Mouse (Mus musculus) cerebellum, postnatal 10 days (tissue): Measurements from ENCODE around the gene Ubald1.

ENCODE experiments used
- DNase-seq, 2 experiments: peaks; one replicate each; pipeline ENCODE4 v3.0.0; 2021; ENCODE audit warnings: mixed read lengths in 2 of 2

Ubald1 gene

DNA sequence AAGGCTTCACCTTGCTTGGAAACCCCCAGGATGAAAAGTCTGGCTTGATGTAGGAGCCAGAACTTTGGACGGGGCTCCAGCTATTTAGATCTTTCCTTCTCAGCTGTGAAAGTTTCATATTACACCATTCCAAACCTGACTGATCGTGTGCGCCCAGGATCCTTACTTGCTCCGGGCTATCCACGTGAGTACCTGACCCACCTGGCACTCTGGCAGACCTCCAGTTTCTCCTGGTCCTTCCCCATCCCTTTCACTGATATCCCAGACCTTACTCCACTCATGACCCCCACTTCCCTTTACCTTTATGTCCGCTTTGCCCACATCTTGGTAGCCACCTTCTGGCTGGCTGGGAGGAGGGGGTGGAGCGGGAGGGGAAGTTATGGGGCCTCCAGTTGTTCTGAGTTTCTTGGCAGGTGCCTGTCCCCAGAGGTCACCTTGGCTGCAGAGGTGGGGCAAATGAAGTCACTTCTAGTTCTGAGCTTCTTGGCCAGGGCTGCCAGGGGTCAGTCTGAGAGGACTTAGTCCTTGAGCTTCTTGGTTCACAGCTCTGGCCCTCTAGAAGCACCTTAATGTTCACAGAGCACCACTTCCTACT, 13.9 kb downstream of the Ubald1 start:
- DNase-seq, result peak; percentile 44 to 58

- DNase-seq, result no peak
These were observed 16.4 kb downstream of the Ubald1 start for GRCm38 (mm10) chr16:4863742-4864141.

- DNase-seq, result peak; percentile 67 to 75
These were observed 17.1 kb downstream of the Ubald1 start for GRCm38 (mm10) chr16:4862863-4863483.

- peak in 1 of 2 experiments; percentile 34 for DNase-seq
These were observed 18.7 kb downstream of the Ubald1 start for GRCm38 (mm10) chr16:4861392-4861791.

GRCm38 (mm10) chr16:4855046-4855650, 25.0 kb downstream of the Ubald1 start:
- DNase-seq, result no peak

GRCm38 (mm10) chr16:4850938-4851628, 29.0 kb downstream of the Ubald1 start:
- no peak for DNase-seq

- DNase-seq, result no peak
These were observed 29.8 kb downstream of the Ubald1 start for GRCm38 (mm10) chr16:4850361-4850760.

GRCm38 (mm10) chr16:4848090-4848489, 32.0 kb downstream of the Ubald1 start:
- DNase-seq, result no peak

DNA sequence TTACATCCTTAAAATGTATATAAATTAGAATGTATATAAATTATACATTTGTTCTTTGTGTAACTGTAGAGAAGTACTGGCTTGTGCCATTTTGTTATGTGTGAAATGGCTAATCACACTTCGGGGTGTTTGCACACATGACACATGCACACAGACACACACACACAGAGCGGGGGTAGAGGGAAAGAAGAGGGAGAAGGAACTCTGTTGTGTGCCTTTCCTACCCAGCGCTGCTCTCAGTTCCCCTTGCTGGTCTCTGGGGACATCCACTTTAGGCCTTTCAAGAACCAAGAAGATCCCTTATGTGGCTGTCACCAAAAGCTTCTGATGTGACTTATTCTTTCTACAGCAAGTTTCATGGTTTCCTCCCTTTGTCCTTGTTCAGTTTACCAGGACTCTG, 33.1 kb downstream of the Ubald1 start:
- DNase-seq, result no peak

GRCm38 (mm10) chr16:4840231-4840630, 39.9 kb downstream of the Ubald1 start:
- DNase-seq, result no peak

- no peak for DNase-seq
These were observed 40.6 kb downstream of the Ubald1 start for GRCm38 (mm10) chr16:4839552-4839951.

DNA sequence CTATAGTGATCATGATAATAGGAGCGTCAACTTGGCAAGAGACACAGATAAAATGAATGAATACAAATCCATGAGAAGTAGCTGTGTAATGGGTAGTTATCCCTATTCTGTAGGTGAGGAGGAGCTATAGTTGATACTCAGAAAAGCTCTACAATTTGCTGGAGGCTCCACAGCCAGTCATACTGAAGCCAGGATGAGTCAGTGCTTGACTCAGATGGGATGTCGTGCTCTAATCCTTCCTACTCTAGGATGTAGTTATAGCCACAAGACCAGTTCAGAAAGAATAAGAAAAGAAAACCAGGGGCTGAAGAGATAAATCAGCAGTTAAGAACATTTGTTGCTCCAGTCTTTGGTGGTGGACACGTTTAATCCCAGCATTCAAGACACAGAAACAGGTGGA, 42.5 kb downstream of the Ubald1 start:
- DNase-seq, result no peak

- no peak for DNase-seq
These were observed 44.9 kb downstream of the Ubald1 start, which contains the start of gene 4930562C15Rik for GRCm38 (mm10) chr16:4835191-4835590. TSS of gene 4930562C15Rik (plus strand) at chr16:4835416.

DNA sequence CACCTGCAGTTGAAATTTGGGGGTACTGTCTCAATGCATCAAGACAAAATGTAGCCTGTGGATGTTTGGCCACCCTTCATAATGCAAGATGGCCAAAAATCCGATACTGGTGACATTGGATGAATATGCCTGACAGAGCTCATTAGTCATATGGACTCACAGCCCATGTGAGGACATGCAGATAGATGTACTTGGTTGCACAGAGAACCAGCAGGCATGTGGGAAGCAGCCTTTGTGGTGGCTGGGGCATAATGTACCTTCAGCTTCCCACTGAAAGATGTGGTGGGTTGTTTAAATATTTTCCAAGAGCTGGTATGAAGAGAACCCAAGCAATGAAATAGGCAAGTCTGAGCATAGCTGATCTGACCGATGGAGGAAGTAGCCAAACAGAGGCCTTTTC, 46.3 kb downstream of the Ubald1 start:
- DNase-seq, result no peak

GRCm38 (mm10) chr16:4831650-4832419, 48.3 kb downstream of the Ubald1 start:
- peak; percentile 34 to 38 for DNase-seq

DNA sequence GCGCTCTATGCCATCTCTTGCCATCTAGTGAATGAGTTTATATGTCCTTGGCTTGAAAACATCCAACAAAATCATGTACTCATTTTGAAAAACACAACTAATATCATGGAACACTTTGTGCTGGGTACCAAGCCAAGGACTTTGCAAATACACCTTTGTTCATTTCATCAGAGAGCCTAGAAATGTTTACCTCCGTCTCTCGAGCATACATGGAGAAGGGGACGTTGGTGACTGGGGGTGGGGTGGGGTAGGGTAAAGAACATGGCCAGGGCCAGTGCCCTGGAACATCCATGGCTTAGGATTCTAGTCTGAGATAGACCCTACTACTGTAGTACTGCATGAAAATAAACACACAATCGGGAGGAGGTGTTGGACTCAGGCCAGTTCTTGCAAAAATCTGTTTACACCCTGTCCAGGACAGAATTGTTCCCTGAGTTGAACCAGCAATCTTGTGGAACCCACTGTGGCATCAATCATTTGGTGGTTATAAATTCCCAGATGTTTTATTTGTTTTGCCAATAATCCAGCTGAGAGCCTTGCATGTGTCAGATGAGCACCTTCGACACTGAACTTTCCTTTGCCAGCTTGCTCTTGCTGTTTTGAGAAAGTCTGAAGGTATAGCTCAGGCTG, 50.7 kb downstream of the Ubald1 start:
- DNase-seq, result no peak

- DNase-seq, result no peak
These were observed 52.5 kb downstream of the Ubald1 start for GRCm38 (mm10) chr16:4827639-4828038.
